Mouse (Mus musculus): ENCODE measurements at regions not wholly inside any gene's neighbourhood (a gene's known extent, or its start where the extent isn't known, plus 50 kb on each side); places are given as distances from the start of the nearest gene placed in this dataset.
A peak's percentile ranks its signal among the peaks of the same experiment; 100 is the strongest.

DNA sequence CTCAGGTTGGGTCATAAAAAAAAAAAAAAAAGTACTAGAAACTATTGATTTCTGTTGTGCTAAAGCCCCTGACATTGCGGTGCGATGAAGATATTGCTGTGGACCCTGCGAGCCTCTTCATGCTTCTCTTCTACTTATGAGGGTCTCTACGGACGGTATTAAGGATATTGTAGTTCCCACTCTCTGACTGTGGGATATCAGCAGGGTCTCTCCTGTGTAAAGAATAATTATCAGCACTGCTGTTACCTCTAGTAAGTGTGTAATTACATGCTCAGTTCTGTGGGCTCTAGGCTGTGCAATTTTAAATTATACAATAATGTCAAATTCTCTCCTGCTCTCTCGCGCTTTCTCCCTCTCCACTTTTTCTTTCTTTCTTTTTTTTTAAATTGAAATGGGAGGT, 1545.9 kb upstream of the Gulo start:
- no peak for DNase-seq (ENCODE audit: low spot score in 2 of 2)

DNA sequence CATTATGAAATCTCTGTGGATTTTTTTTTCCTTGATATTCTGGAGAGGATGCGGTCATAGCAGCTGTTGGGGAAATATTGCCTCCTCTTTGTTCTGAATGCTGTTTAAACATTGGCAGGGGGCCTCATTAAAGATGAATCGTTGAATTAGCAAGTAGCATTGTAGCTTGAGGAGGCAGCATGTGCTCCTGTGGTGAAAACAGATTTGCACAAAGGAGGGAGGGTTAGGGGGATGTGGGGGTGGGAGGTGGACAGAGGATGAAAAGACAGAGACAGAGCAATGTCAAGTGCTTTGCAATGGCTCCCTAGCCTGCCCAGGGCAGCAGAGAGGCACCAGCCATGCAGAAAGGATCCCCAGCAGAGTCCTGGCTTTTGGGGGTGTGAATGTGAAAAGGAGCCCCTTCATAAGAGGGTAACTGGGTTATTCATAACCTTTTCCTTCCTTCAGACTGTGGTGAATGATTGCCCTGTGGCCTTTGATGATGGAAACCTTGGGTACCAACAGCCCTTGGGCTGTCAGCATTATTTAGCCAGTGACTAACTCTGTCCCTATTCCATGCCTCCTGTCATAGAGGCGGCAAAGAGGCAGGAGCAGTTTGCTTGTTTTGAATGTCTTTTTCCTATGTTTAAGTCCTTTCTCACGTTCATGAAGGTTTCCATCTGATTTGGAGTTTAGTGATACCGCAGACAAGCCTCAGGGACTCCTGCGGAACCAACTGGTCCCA, 1541.6 kb upstream of the Gulo start:
- DNase-seq (ENCODE audit: low spot score in 2 of 2), result no peak

DNA sequence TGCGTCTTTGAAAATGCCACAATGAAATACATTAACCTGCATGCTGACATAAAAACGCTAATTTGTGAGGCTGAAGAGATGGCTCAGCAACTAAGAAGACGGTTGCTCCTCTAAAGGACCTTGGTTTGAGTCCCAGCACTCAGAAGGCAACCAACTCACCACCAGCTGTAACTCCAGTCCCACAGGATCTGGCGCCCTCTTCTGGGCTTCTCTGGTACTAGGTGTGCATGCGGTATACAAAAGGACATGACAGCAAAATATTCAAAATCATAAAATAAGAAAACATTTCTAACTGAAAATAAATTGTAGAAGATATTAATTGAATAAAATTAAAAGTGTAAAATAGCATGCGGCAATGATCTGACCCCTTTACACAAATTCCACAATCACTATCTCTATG, 1539.7 kb upstream of the Gulo start:
- DNase-seq (ENCODE audit: low spot score in 2 of 2), result no peak

- no peak for DNase-seq (ENCODE audit: low spot score in 2 of 2)
Observed at GRCm38 (mm10) chr14:67545036-67545435, 1536.0 kb upstream of the Gulo start.

- DNase-seq (ENCODE audit: low spot score in 2 of 2), result peak; percentile 64 to 67
Observed at GRCm38 (mm10) chr14:67541271-67541711, 1532.3 kb upstream of the Gulo start.

- no peak for DNase-seq (ENCODE audit: low spot score in 2 of 2)
Observed at GRCm38 (mm10) chr14:67538696-67539095, 1529.7 kb upstream of the Gulo start.

DNA sequence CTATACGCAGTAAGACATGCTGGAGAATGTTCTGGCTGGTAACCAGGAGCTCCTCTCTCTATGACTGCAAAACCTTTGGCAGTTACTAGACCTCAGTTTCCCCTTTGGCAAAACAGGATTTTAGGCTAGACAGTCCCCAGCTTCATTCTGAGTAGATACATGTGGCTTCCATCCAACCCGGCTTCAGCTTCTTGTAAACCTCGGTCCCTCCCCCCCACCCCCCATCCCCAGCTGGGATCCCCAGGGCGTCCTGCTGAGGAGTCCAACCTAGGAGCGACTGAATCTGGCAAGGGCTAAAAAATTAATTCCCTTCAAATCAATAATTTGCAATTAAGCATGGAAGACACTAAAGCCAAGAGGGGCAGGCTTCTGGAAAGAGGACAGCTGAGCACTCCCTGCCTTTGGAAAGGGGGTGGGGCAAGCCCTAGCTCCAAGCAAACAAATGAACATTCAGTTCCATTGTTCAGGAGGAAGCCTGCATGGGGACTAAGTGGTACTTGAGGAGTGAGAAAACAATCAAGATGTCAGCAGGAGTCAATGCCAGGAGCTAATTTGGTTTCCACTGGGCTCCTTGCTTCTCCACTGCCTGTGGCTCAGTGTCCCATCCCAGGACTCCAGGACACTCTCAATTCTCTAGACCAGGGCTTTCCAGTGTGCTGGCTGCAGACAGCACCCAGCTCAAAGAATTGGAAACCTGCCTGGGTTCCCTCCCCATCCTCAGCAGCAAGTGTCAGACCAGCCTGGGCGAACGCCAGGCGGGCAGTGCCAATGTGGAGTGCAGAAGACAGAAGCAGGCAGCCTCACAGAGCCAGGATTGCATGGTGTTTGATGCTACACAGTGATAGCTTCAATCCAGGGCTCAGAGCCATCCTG, 1528.0 kb upstream of the Gulo start:
- peak; percentile 42 to 80 for DNase-seq (ENCODE audit: low spot score in 2 of 2)

DNA sequence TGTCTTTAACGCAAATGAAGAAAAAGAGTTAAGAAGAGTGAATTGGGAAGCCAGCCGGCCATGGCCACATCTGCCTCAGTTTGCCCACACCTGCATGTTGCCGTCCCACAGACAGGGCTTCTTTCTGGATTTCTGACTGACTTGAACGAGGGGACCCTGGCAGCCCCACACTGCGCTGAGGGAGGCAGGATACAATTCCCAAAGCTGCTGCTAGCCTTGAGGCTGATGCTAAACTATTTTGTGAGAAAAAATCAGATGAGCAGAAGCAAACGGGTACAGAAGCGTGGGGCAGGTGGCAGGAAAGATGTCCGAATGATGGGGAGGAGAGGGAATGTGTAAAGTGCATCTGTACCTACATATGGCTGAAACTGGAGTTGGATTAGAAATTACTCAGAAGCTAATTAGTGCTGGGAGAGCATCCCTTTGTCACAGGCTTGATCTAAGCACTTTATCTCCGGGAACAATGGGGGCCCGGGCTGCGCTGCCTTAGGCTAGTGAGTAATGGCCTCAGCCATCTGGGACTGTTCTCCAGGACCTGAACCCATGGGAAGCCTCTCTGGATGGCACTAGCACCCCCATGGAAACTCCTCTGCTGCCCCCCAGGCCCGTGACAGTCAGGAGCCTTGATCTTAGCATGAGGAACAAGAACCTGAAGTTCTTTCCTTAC, 1497.9 kb upstream of the Gulo start:
- DNase-seq (ENCODE audit: low spot score in 2 of 2), result peak; percentile 5 to 47

DNA sequence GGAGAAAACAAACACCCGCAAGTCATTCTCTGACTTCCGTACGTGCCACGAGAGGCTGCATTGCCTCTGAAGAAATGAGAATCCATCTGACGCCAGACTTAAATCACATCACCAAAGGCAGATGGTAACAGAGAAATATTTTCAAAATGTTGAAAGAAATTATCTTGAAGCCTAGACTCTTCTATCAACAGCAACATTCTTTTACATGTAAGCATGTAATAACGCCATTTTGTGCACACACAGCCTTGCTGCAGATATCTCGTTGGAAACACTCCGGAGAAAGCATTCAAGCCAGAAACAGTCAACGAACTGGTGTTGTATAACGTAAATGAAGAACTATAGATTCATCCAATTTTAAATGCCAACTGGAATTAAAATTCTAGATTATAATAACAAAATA, 1483.1 kb upstream of the Gulo start:
- no peak for DNase-seq (ENCODE audit: low spot score in 2 of 2)

GRCm38 (mm10) chr14:67486676-67487075, 1477.7 kb upstream of the Gulo start:
- DNase-seq (ENCODE audit: low spot score in 2 of 2), result no peak

DNA sequence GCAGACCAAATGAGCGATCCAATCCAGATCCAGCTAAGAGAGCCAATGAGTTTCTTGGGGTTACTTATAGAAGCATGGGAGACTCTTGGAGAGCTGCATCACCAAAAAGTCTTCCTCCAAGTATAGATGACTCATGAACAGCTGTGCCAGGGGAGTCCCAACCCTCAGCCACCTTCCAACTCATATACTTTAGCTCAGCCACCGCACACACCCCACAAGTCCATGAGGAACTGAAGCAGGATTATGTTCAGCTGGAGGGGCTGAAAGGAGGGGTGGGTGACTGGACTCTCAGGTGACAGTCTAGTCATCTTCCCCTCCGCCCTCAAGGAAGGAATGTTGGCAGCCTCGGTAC, 1476.4 kb upstream of the Gulo start:
- no peak for DNase-seq (ENCODE audit: low spot score in 2 of 2)

GRCm38 (mm10) chr14:67484533-67485448, 1475.8 kb upstream of the Gulo start:
- DNase-seq (ENCODE audit: low spot score in 2 of 2), result no peak
